Mouse (Mus musculus): Measurements from ENCODE around the gene Grtp1. TPM values are rescaled to one million over a fixed set of nuclear protein-coding genes. Genes with fewer than 3 reads are reported as not detected.
A peak's percentile ranks its signal among the peaks of the same experiment; 100 is the strongest.

Grtp1 gene
- polyA plus RNA-seq, 1 experiment from 2014 or later: 17.6 TPM

DNA sequence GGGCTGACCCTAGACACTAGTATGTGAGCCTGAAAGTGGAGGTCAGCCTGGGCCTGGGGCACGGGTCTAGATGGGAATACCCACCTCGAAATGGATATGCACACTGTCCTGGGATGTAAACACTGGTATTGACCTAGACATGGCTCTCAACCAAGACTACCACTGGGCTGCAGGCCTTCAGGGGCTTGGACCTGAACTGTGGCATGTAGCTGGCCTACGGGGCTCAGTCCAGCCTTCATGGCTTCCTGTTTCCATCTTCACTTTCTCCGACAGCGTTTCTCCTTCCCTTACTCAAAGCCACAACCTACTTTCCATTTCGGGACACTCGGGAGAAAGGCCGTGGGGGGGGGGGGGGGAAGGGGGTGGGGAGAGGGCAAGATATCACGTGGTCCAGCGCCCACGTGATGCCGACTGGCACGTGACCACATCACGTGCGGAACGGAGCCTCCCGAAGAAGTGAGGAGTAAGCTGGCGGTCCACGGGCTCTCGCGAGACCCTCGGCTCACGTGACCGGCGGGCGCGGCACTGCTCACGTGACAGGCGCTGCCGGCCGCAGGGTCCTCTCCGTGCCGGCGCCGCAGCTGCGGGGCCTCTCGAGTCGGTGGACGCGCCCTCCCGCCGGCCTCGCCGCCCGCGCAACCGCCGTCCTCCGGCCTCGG, 41.6 kb downstream of the Grtp1 start, which contains the start of gene Lamp1:
Gene Lamp1, plus strand, starts transcription at position 444 of the 659 bp plus-strand sequence.
- Histone ChIP-seq H3K4me3 (replicated peaks; ENCODE audit: low read depth, low read length) (peak within 1 kb of the TSS; percentile 96), H3K4me1 (ENCODE audit: control insufficient read depth, insufficient read depth, low read length) (peaks cover 11% of the 10 kb centered on the region; the same call in 1 of the 2 replicates), H3K36me3 (ENCODE audit: control insufficient read depth, insufficient read depth, low read length) (peaks cover 7% of the 10 kb centered on the region), H3K9ac (replicated peaks; ENCODE audit: low read length) (peak within 1 kb of the TSS; percentile 96), H3K27me3 (ENCODE audit: control insufficient read depth, insufficient read depth, low read length) (no peaks in the 10 kb centered on the region), H3K4me2 (ENCODE audit: low read length) (peak within 1 kb of the TSS; percentile 91), H3K9me3 (ENCODE audit: control insufficient read depth, low read length) (no peaks in the 10 kb centered on the region), H3K27ac (replicated peaks; ENCODE audit: low read depth, low read length) (peak within 1 kb of the TSS; percentile 68)
- under 1% methylated on average over 47 of the region's 50 CpGs for WGBS
- ATAC-seq (ENCODE audit: low FRiP score, low TSS enrichment): peak; percentile 98
- peak; percentile 100 for DNase-seq

- H3K4me2 ChIP-seq (ENCODE audit: low read length): no peak overlapping the region
- no peak overlapping the region for H3K9ac ChIP-seq (replicated peaks; ENCODE audit: low read length)
- H3K27ac ChIP-seq (replicated peaks; ENCODE audit: low read depth, low read length): no peak overlapping the region
- 76% methylated on average over 12 of the region's 12 CpGs for WGBS
- no peaks in the 10 kb centered on the region for H3K27me3 ChIP-seq (ENCODE audit: control insufficient read depth, insufficient read depth, low read length)
- peaks cover 7% of the 10 kb centered on the region for H3K36me3 ChIP-seq (ENCODE audit: control insufficient read depth, insufficient read depth, low read length)
- DNase-seq (no peak), ATAC-seq (ENCODE audit: low FRiP score, low TSS enrichment) (no peak)
- H3K4me1 ChIP-seq (ENCODE audit: control insufficient read depth, insufficient read depth, low read length): peaks cover 7% of the 10 kb centered on the region; the same call in 1 of the 2 replicates
- H3K4me3 ChIP-seq (replicated peaks; ENCODE audit: low read depth, low read length): no peak overlapping the region
- H3K9me3 ChIP-seq (ENCODE audit: control insufficient read depth, low read length): no peaks in the 10 kb centered on the region
These were observed 43.9 kb downstream of the Grtp1 start for GRCm38 (mm10) chr8:13156327-13157097.

- H3K4me3 ChIP-seq (replicated peaks; ENCODE audit: low read depth, low read length): no peak overlapping the region
- 74% methylated on average over 9 of the region's 9 CpGs for WGBS
These were observed 45.1 kb downstream of the Grtp1 start for GRCm38 (mm10) chr8:13155358-13155757.

DNA sequence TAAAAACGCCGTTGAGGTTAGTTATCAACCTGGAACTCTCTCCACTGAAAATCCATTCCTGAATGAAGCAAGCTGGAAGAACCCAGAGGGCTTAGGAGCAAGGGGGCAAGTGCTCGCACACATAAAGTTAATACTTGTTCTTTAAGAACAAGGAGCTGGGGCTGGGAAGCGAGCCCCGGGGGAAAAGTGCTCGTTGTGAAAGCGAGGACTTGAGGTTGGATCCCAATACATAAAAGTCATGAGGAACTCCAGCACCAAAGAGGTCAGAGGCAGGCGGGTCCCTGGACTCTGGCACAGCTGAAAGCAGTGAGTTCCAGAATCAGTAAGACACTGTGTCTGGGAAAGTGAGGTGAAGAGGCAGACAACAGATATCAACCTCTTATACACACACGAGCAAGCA, 46.3 kb downstream of the Grtp1 start:
- H3K4me2 ChIP-seq (ENCODE audit: low read length): no peak overlapping the region
- 82% methylated on average over 9 of the region's 9 CpGs for WGBS
- H3K9ac ChIP-seq (replicated peaks; ENCODE audit: low read length): no peak overlapping the region
- H3K36me3 ChIP-seq (ENCODE audit: control insufficient read depth, insufficient read depth, low read length): peaks cover 14% of the 10 kb centered on the region
- no peaks in the 10 kb centered on the region for H3K4me1 ChIP-seq (ENCODE audit: control insufficient read depth, insufficient read depth, low read length)
- H3K9me3 ChIP-seq (ENCODE audit: control insufficient read depth, low read length): no peaks in the 10 kb centered on the region
- DNase-seq (no peak), ATAC-seq (ENCODE audit: low FRiP score, low TSS enrichment) (no peak)
- H3K4me3 ChIP-seq (replicated peaks; ENCODE audit: low read depth, low read length): no peak overlapping the region
- H3K27ac ChIP-seq (replicated peaks; ENCODE audit: low read depth, low read length): no peak overlapping the region
- H3K27me3 ChIP-seq (ENCODE audit: control insufficient read depth, insufficient read depth, low read length): no peaks in the 10 kb centered on the region

More at GRCm38 (mm10) chr8:13155358-13155757, 45.1 kb downstream of the Grtp1 start:
- Histone ChIP-seq H3K4me2 (ENCODE audit: low read length) (no peak overlapping the region), H3K27ac (replicated peaks; ENCODE audit: low read depth, low read length) (no peak overlapping the region), H3K9me3 (ENCODE audit: control insufficient read depth, low read length) (no peaks in the 10 kb centered on the region), H3K36me3 (ENCODE audit: control insufficient read depth, insufficient read depth, low read length) (peaks cover 7% of the 10 kb centered on the region), H3K9ac (replicated peaks; ENCODE audit: low read length) (no peak overlapping the region), H3K4me1 (ENCODE audit: control insufficient read depth, insufficient read depth, low read length) (peaks cover 5% of the 10 kb centered on the region; the same call in 1 of the 2 replicates), H3K27me3 (ENCODE audit: control insufficient read depth, insufficient read depth, low read length) (no peaks in the 10 kb centered on the region)
- ATAC-seq (ENCODE audit: low FRiP score, low TSS enrichment): no peak
- no peak for DNase-seq

DNA sequence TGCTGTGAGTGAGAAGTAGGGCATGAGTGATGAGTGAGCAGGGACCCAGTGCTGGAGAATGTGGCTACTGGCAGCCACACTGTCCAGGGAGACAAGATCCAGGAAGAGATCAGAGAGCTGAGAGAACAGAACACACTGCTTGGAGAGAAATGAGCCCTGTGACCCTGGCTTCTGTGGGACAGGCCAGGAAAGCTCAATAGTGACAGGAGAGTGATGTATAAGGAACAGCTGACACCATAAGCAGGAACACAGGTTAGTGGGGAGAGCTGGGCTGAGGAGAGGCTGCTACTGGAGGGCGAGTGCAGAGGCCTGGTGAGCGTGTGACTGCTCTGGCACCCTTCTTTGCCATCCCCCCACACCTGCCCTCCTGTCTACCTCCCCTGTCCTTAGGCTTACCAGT, 49.5 kb downstream of the Grtp1 start:
- Histone ChIP-seq H3K27ac (replicated peaks; ENCODE audit: low read depth, low read length) (no peak overlapping the region), H3K4me3 (replicated peaks; ENCODE audit: low read depth, low read length) (no peak overlapping the region), H3K9me3 (ENCODE audit: control insufficient read depth, low read length) (no peaks in the 10 kb centered on the region), H3K4me2 (ENCODE audit: low read length) (no peak overlapping the region), H3K27me3 (ENCODE audit: control insufficient read depth, insufficient read depth, low read length) (no peaks in the 10 kb centered on the region), H3K9ac (replicated peaks; ENCODE audit: low read length) (no peak overlapping the region), H3K4me1 (ENCODE audit: control insufficient read depth, insufficient read depth, low read length) (no peaks in the 10 kb centered on the region), H3K36me3 (ENCODE audit: control insufficient read depth, insufficient read depth, low read length) (peaks cover 42% of the 10 kb centered on the region)
- no peak for ATAC-seq (ENCODE audit: low FRiP score, low TSS enrichment)
- 88% methylated on average over 2 of the region's 2 CpGs for WGBS
- DNase-seq: no peak

GRCm38 (mm10) chr8:13149866-13150265, 50.6 kb downstream of the Grtp1 start:
- DNase-seq (no peak), ATAC-seq (ENCODE audit: low FRiP score, low TSS enrichment) (no peak)
- no peaks in the 10 kb centered on the region for H3K9me3 ChIP-seq (ENCODE audit: control insufficient read depth, low read length)
- 62% methylated on average over 5 of the region's 5 CpGs for WGBS
- H3K27ac ChIP-seq (replicated peaks; ENCODE audit: low read depth, low read length): no peak overlapping the region
- no peaks in the 10 kb centered on the region for H3K4me1 ChIP-seq (ENCODE audit: control insufficient read depth, insufficient read depth, low read length)
- H3K27me3 ChIP-seq (ENCODE audit: control insufficient read depth, insufficient read depth, low read length): no peaks in the 10 kb centered on the region
- H3K4me2 ChIP-seq (ENCODE audit: low read length): no peak overlapping the region
- no peak overlapping the region for H3K4me3 ChIP-seq (replicated peaks; ENCODE audit: low read depth, low read length)
- no peak overlapping the region for H3K9ac ChIP-seq (replicated peaks; ENCODE audit: low read length)
- H3K36me3 ChIP-seq (ENCODE audit: control insufficient read depth, insufficient read depth, low read length): peaks cover 52% of the 10 kb centered on the region

GRCm38 (mm10) chr8:13149287-13149686, 51.1 kb downstream of the Grtp1 start:
- Histone ChIP-seq H3K36me3 (ENCODE audit: control insufficient read depth, insufficient read depth, low read length) (peaks cover 55% of the 10 kb centered on the region), H3K9me3 (ENCODE audit: control insufficient read depth, low read length) (no peaks in the 10 kb centered on the region), H3K4me2 (ENCODE audit: low read length) (no peak overlapping the region), H3K9ac (replicated peaks; ENCODE audit: low read length) (no peak overlapping the region), H3K27ac (replicated peaks; ENCODE audit: low read depth, low read length) (no peak overlapping the region), H3K27me3 (ENCODE audit: control insufficient read depth, insufficient read depth, low read length) (no peaks in the 10 kb centered on the region), H3K4me1 (ENCODE audit: control insufficient read depth, insufficient read depth, low read length) (no peaks in the 10 kb centered on the region), H3K4me3 (replicated peaks; ENCODE audit: low read depth, low read length) (no peak overlapping the region)
- ATAC-seq (ENCODE audit: low FRiP score, low TSS enrichment) (no peak), DNase-seq (no peak)
- 97% methylated on average over 2 of the region's 2 CpGs for WGBS

DNA sequence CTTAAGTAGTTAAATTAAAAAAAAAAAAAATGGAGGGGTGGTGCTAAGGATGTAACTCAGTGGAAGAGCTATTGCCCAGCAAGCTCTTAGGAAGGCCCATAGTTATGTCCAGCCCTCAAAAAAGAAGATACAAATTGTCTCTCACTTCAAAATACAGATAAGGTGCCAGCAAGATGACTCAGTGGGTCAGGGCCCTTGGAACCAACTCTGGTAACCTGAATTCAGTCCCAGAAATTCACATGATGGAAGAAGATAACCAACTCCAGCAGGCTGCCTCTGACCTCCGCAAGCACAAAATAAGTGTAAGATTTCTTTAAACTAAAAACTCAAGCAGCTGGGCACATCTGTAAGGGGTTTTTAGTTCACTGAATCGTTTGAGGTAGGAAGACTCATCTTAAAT, 51.9 kb downstream of the Grtp1 start:
- ATAC-seq (ENCODE audit: low FRiP score, low TSS enrichment): no peak
- WGBS: 90% methylated on average over 2 of the region's 2 CpGs
- Histone ChIP-seq H3K27ac (replicated peaks; ENCODE audit: low read depth, low read length) (no peak overlapping the region), H3K9ac (replicated peaks; ENCODE audit: low read length) (no peak overlapping the region), H3K4me1 (ENCODE audit: control insufficient read depth, insufficient read depth, low read length) (no peaks in the 10 kb centered on the region), H3K36me3 (ENCODE audit: control insufficient read depth, insufficient read depth, low read length) (peaks cover 58% of the 10 kb centered on the region), H3K4me3 (replicated peaks; ENCODE audit: low read depth, low read length) (no peak overlapping the region), H3K27me3 (ENCODE audit: control insufficient read depth, insufficient read depth, low read length) (no peaks in the 10 kb centered on the region), H3K4me2 (ENCODE audit: low read length) (no peak overlapping the region), H3K9me3 (ENCODE audit: control insufficient read depth, low read length) (no peaks in the 10 kb centered on the region)
- no peak for DNase-seq

All from midbrain, embryonic 14.5 days (tissue).